Mouse (Mus musculus): ENCODE results near the gene Lsamp.
A peak's percentile ranks its signal among the peaks of the same experiment; 100 is the strongest.
"Not testable (repeated sequence)": the region's sequence is repeated elsewhere in the genome, so short reads cannot be mapped to it uniquely, and the experiment has no call there.

Lsamp gene

GRCm38 (mm10) chr16:40509146-40510030, 525.2 kb downstream of the Lsamp start:
- DNase-seq, result peak; percentile 4

- no peak for DNase-seq
These were observed 552.6 kb downstream of the Lsamp start for GRCm38 (mm10) chr16:40536754-40537153.

- no peak for DNase-seq
These were observed 565.5 kb downstream of the Lsamp start for GRCm38 (mm10) chr16:40549663-40550062.

GRCm38 (mm10) chr16:40555608-40556007, 571.4 kb downstream of the Lsamp start:
- DNase-seq, result no peak

GRCm38 (mm10) chr16:40557680-40558249, 573.6 kb downstream of the Lsamp start:
- DNase-seq, result no peak

- no peak for DNase-seq
These were observed 583.3 kb downstream of the Lsamp start for GRCm38 (mm10) chr16:40567431-40567941.

- DNase-seq, result no peak
These were observed 588.1 kb downstream of the Lsamp start for GRCm38 (mm10) chr16:40572085-40572745.

GRCm38 (mm10) chr16:40582076-40582475, 597.9 kb downstream of the Lsamp start:
- no peak for DNase-seq

GRCm38 (mm10) chr16:40593161-40593560, 609.0 kb downstream of the Lsamp start:
- DNase-seq, result no peak

GRCm38 (mm10) chr16:40601431-40602387, 617.5 kb downstream of the Lsamp start:
- DNase-seq, result no peak

GRCm38 (mm10) chr16:40607509-40607908, 623.3 kb downstream of the Lsamp start:
- DNase-seq, result no peak

GRCm38 (mm10) chr16:40616697-40617096, 632.5 kb downstream of the Lsamp start:
- not testable (repeated sequence) for DNase-seq

- DNase-seq, result not testable (repeated sequence)
These were observed 636.9 kb downstream of the Lsamp start for GRCm38 (mm10) chr16:40621086-40621485.

- DNase-seq, result no peak
These were observed 643.0 kb downstream of the Lsamp start for GRCm38 (mm10) chr16:40627159-40627558.

- DNase-seq, result no peak
These were observed 655.6 kb downstream of the Lsamp start for GRCm38 (mm10) chr16:40639621-40640371.

- DNase-seq, result no peak
These were observed 668.6 kb downstream of the Lsamp start for GRCm38 (mm10) chr16:40652800-40653199.

- DNase-seq, result no peak
These were observed 669.3 kb downstream of the Lsamp start for GRCm38 (mm10) chr16:40653508-40653907.

GRCm38 (mm10) chr16:40656347-40656746, 672.2 kb downstream of the Lsamp start:
- no peak for DNase-seq

- DNase-seq, result no peak
These were observed 672.7 kb downstream of the Lsamp start for GRCm38 (mm10) chr16:40656871-40657270.

- DNase-seq, result no peak
These were observed 701.4 kb downstream of the Lsamp start for GRCm38 (mm10) chr16:40685531-40685930.

GRCm38 (mm10) chr16:40692292-40692691, 708.1 kb downstream of the Lsamp start:
- no peak for DNase-seq

GRCm38 (mm10) chr16:40697253-40697652, 713.1 kb downstream of the Lsamp start:
- no peak for DNase-seq
